Mouse (Mus musculus): ENCODE results near the gene Pappa.
A peak's percentile ranks its signal among the peaks of the same experiment; 100 is the strongest.

The Pappa gene

DNA sequence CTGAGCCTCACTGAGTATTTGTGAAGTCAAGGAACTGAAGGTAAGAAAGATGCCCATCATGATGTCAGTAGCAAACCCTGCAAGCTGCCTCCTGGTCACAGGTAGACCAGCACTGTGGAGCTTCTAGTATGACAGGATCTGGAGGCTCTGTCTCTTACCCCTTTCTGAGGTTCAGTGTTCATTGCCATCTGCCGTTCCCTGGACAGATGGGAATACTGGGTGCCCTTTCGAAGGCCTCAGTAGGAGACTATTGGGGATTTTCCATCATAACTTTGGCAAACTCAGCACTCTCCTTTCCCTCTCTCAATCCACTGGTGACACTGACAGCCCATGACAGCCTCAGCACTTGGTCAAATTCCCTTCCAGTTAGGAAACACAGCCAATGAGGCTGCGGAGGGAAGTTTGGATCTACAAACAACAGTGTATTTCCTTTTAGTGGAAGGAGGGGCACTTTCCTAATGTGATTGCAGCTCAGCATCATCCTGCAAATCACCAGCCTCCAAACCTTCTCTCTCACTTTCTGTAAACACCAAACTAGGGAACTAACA is 42.4 kb downstream of the Pappa start:
- peak; percentile 34 to 42 for DNase-seq

- DNase-seq = no peak
Observed at GRCm38 (mm10) chr4:65174505-65174904, 50.5 kb downstream of the Pappa start.

DNA sequence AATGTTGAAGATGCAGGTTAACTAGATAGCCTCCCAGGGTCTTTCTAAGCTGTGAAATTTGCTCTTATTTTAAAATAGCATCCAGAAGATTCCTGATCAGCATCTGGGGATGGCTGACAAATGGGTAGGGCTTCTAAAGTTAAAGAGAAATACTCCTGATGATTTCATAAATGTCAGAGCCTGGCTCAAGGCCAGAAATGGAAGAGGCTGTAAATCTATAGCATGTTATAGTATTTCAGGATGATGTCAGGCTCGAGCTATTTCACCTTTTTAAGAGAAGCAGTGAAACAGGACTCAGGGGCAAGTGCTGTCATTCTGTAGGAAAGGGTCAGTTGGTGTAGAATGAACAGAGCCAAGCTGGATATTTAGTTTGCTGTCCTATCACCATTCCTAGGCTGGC is 54.2 kb downstream of the Pappa start:
- DNase-seq = no peak

- DNase-seq = no peak
Observed at GRCm38 (mm10) chr4:65187236-65187635, 63.3 kb downstream of the Pappa start.

DNA sequence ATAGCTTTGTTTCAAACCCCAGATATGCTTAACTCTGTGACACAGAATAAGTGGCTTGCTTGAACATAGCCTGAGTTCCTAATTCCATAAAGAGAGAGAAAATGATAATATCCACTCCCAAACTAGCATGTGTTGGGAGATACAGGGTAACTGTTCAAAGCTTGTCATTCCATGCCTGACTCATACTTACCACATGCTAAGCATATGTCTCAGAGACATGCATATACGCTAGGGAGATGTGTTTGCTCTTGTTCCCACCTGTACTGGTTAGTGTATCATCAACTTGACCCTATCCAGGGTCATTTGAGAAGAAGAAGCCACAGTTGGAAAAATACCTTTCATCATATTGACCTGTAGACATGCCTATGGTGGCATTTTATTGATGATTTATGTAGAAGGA is 63.7 kb downstream of the Pappa start:
- DNase-seq = no peak

GRCm38 (mm10) chr4:65188921-65189485 is 65.0 kb downstream of the Pappa start:
- DNase-seq = peak in 1 of 2 experiments; percentile 11

DNA sequence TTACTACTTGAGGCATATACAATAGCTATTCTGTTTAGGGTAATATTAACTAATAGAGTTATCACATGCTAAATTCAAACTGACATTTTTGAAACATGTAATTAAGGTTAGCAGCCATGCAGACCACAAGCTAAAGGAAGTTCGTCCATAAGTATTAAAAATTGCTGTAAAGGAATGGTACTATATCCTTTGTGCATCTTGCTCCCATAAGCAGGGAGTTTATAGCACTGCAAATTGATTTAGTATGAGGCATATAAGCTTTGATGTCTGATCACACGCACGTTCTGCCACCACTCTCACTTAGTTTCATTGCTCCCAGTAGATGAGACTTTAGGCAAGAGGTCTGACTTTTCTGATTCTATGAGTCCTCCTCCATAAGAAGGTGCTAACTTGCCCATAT is 68.8 kb downstream of the Pappa start:
- DNase-seq = no peak

DNA sequence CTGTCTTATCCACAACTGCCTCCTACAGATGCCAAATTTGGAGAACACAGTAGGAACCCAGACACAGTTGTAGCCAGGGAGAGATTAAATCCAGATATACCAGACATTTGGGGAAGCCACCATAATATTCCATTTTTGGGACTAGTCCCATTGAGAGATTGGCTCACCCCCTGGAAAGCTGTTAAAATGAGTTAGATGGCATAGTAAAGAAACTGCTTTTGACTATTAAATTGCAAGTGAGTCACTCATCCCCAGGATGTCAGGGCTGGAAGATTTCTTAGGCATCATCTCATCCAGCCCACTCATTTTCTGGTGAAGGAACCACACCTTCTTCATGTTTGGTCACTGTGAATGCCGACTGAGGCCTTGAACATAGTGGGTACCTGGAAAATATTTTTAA is 72.0 kb downstream of the Pappa start:
- no peak for DNase-seq

DNA sequence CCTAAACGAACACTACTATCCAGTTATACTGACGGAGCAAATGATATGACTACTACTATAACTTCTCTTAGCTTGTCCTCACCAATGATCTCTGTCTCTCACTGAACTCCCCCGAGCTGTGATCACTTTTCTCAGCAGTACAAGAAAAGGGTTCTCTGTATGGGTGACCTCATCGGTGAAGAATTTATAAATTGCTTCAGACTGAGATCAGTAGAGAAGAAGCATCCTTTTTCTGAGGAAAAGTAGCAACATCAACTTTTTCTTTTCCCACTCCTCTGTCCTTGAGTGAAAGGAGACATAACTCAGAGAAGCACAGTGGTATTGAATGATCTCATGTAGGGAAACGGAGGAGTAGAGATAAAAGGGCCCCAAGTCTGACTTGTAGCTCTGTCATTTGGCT is 79.7 kb downstream of the Pappa start:
- no peak for DNase-seq

DNA sequence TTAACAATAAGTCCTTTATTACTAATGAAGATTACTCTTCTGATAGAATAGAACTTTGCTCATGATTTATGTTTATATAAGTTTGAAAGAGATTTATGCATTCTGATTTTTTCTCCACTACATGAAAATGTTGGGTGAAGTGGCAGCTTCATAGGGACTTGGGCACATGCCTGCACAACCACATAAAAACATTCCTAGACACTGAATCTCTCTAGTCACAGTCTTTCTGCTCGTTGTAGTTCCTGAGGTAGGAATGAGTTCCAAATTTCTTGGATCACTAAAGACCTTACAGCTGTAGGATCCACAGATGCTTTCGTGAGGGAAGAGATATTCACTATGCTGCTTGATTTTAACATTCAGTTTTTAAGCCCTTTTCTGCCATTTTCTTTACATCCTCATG is 81.5 kb downstream of the Pappa start:
- no peak for DNase-seq

DNA sequence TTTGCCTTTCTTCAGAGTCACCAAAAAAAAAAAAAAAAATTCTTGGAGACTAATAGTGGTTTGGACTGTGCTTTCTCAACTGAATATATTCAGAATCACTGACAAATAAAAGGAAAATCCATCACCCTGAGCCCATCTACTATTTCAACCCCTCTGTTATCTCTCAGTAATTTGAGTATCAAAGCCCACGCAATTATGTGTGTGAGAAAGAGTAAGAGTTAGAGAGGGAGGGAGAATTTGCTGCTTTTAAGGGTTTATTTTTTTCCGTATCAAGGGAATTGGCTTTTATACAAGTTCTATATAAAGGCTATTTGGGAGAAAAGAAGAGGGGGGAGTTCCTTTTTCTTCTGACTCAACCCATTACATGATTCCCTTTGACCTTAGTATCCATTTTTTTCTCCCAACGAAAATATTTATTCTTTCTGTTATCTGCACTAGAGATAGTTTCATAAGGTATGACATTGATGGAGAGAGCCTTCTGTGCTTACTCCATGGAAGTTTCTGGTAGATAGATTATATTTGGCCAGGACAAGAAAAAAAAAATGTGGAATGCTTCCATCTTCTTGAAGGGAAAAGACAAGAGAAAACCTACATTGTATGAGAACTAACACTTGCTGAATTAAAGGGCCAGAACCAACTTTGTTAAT is 85.5 kb downstream of the Pappa start:
- DNase-seq = no peak

GRCm38 (mm10) chr4:65216682-65217081 is 92.7 kb downstream of the Pappa start:
- DNase-seq = no peak

- no peak for DNase-seq
Observed at GRCm38 (mm10) chr4:65217651-65218364, 93.8 kb downstream of the Pappa start.

DNA sequence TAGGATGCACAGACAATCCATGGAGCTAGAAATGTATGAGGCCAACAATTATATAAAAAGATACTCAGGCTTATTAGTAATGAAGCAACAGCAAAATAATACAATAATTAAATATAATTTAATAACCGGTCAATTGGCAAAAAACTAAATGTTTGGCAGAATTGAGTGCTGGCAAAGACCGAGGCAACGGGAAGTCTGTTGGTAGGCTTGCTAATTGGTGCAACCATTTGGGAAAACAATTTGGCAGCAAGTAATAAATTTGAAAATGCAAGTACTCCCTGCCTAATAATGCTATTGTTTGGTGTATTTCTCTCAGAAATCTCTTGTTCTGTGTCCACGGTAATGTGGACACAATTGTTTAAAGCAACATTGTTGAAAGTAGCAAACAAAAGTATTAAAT is 99.9 kb downstream of the Pappa start:
- DNase-seq = no peak

- no peak for DNase-seq
Observed at GRCm38 (mm10) chr4:65238540-65238998, 114.6 kb downstream of the Pappa start.

DNA sequence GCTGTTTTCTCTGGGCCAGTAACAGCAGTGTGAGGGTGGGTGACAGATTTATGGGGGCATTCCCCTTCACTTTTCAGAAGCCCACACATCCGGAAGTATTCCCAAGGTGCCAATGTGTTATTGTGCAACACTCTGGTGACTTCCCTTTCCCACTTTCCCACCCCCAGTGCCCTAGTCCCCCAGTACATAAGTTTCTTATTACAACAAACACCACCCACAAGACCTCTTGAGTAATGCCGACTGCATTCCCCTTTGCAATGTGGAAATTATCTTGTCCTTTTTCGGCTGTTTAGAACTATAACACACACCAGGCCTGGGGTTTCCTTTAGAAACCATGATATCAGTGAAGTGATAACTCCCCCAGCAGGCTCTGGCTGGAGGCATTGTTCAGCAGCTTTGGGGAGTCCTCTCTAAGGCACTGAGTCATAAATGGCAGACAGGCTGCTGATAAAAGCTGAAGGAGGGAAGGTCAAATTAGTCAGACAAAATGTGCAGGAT is 118.5 kb downstream of the Pappa start:
- no peak for DNase-seq

DNA sequence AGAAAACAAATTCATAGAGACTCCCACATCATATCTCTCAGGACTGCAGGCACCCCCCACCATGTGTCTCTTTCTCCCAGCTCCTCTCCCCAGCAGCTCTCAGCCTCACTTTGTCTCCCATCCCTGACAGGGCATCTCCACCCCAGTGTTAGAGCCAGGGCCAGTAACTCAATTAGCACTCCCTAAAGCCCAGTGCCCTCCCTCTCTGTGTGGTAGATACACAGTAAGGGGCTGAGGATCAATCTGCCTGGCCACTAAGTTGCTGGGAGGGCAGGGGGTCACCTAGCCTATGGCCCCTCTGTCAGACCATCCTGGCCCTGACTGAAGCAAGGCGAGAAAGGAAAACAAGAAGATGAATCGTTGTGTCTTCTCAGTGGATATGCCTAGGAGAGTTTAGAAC is 119.3 kb downstream of the Pappa start:
- DNase-seq = no peak

DNA sequence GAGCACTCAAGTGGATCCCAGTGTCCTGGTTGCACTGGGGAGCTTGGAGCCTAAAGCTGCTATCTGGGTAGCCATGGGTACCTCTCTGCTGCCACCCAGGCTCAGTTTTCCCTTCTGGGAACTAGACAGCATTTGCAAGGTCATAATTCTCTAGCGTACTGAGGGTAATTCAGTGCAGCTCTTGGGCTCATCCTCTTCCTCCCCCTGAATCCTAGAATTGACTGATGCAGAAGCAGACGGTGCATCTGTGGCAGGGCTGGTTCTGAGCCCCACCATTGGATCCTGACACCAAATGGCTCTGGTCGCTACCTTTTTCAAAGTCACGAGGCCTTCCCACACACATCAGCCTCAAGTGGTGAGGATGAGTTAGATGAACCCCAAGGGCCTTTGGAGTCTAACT is 121.0 kb downstream of the Pappa start:
- no peak for DNase-seq

DNA sequence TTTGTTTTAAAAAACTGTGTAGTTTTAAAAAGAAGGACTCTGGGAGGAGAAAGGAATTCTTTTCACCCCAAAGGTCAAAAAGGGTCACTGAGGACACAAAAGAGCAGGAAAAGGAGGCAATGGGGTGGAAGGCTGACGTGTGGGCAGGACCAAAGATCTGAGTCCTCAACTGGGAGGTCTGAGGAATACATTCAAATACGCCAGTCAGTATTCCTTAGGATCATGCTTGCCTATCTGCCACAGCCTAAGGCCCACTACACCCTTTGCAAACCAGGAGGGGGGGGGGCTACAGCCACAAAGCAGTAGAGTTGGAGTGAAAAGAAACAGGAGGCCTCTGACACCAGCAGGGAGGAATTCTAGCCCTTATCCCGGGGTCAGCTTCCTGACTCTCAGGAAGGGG is 121.5 kb downstream of the Pappa start:
- no peak for DNase-seq

DNA sequence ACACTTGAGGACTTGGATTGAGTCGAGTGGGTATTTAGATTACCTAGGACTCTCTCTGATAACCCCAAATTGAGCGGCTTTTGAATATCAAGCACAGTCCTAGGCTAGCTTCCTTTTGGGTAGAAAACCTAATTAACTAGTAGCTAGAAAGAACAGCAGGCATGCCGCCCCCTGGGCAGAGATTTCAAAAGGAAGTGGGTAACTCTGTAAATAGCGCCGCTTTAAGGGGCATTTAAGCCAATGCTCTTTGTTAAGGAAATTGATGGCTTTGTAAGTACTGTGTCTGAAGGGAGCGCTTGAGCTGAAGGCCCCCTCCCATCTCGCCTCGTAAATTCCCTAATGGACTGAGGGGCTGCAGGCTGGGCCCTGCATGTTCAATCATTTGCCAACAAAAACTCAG is 128.2 kb downstream of the Pappa start:
- no peak for DNase-seq

DNA sequence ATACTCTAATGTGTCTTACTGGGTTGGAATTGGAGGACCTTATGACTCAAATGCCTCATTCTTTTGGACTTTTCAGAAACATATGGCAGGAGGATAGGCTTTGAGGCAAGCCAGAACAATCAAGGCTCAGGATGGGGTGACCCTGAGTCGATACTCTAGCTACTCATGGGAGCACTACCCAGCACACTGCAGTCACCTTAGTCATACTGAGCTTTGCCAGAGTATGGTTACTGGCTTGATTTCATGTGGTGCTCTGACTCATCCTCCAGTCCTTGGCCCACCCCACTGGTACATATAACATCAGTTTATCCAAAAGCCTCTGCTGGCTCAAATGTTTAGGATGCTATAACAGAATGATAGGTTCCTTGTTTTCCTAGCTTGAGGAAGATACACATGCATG is 130.1 kb downstream of the Pappa start:
- DNase-seq = no peak

DNA sequence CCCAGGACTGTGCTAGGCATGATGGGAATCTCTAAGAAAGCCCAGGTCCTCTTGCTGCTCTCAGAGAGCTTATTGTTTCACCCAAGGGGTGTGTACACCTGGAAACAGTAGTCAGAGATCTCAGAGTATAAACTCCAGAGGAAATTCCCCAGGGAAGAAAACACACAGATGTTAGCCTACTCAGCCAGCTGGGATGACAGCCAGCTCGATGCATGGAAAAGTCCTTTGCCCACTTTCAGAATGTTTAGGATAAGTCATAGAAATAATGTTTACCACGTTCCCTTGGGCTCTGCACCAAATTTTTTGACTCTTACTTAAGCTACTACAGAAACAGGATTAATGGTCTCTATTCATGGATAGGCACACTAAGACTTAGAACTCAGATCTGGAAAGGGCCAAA is 143.1 kb downstream of the Pappa start:
- DNase-seq = no peak

DNA sequence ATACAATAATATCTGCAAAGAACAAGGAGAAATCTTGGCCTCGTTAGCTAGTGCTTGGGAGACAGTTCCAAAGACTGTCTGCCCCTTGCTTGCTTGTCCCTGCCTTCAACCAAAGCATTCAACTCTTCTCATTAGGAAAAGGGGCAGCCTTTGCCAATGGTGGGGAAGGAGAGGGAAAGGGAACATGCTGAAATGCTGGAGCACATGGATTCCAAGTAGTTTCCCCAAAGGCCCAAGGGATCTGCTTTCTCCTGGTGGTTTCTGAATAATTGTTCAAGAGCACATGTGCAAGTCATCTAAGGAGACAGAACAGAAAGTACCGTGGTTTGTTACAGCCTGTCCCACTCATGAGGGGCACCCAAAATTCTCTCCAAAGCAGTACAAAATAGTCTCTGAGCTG is 146.0 kb downstream of the Pappa start:
- no peak for DNase-seq

- no peak for DNase-seq
Observed at GRCm38 (mm10) chr4:65272295-65272694, 148.3 kb downstream of the Pappa start.
